Mouse (Mus musculus) E14TG2a.4 (cell line): Measurements from ENCODE around the gene Olfr649.

Source experiments
- H3K27me3 ChIP-seq: 2 replicates; pipeline ENCODE4 v1.6.1; 2014; ENCODE audit warnings: low read length, control low read depth; ENCODE audit not compliant: insufficient read depth
- H3K36me3 ChIP-seq: 2 replicates; pipeline ENCODE4 v1.6.1; 2014; ENCODE audit warnings: low read length, control low read depth; ENCODE audit not compliant: insufficient read depth
- H3K4me1 ChIP-seq: replicated peaks from 2 replicates; pipeline ENCODE4 v1.6.1; 2014; ENCODE audit warnings: low read depth, low read length, control low read depth
- H3K4me3 ChIP-seq: replicated peaks from 2 replicates; pipeline ENCODE4 v1.5.1; 2014; ENCODE audit warnings: mild to moderate bottlenecking, low read length
- H3K9me3 ChIP-seq: 2 replicates; pipeline ENCODE4 v1.6.1; 2014; ENCODE audit warnings: low read length, control low read depth
- CTCF ChIP-seq: conservative IDR thresholded peaks from 2 replicates; pipeline ENCODE4 v1.5.1; 2014; ENCODE audit warnings: low read length
- NANOG ChIP-seq: IDR thresholded peaks from 2 replicates; pipeline ENCODE4 v1.6.1; 2014; ENCODE audit warnings: borderline replicate concordance, low read length, mixed read lengths
- POU5F1 ChIP-seq: IDR thresholded peaks from 2 replicates; pipeline ENCODE4 v1.6.1; 2014; ENCODE audit warnings: low read length, borderline replicate concordance

Gene Olfr649

GRCm38 (mm10) chr7:104206197-104206596, 10.4 kb upstream of the Olfr649 start:
- Histone ChIP-seq H3K4me3 (no peak overlapping the region), H3K27me3 (0 out of 2 replicates have a peak, but pooled peaks cover 4% of the 10 kb centered on the region), H3K9me3 (no peaks in the 10 kb centered on the region), H3K36me3 (no peaks in the 10 kb centered on the region), H3K4me1 (0 out of 2 replicates have a peak, but pooled peaks cover 3% of the 10 kb centered on the region)
- TF ChIP-seq POU5F1 (no peak), CTCF (no peak), NANOG (no peak)

- Histone ChIP-seq H3K9me3 (no peaks in the 10 kb centered on the region), H3K27me3 (0 out of 2 replicates have a peak, but pooled peaks cover 12% of the 10 kb centered on the region), H3K4me3 (no peak overlapping the region), H3K36me3 (no peaks in the 10 kb centered on the region), H3K4me1 (0 out of 2 replicates have a peak, but pooled peaks cover 3% of the 10 kb centered on the region)
- no peak for TF ChIP-seq POU5F1
- TF ChIP-seq CTCF: peak; percentile 97
Measured at GRCm38 (mm10) chr7:104199822-104200221, 4.0 kb upstream of the Olfr649 start.

GRCm38 (mm10) chr7:104191275-104191674, 4.5 kb downstream of the Olfr649 start:
- no peaks in the 10 kb centered on the region for H3K36me3 ChIP-seq
- H3K4me3 ChIP-seq: no peak overlapping the region
- no peaks in the 10 kb centered on the region for H3K9me3 ChIP-seq
- 0 out of 2 replicates have a peak, but pooled peaks cover 5% of the 10 kb centered on the region for H3K27me3 ChIP-seq
- no peak for TF ChIP-seq NANOG
- TF ChIP-seq CTCF: no peak
- TF ChIP-seq POU5F1: no peak
- H3K4me1 ChIP-seq: no peaks in the 10 kb centered on the region

GRCm38 (mm10) chr7:104183292-104183691, 12.5 kb downstream of the Olfr649 start, which contains the start of gene Olfr648:
Gene Olfr648, minus strand, starts transcription at chr7:104183392.
- Histone ChIP-seq H3K4me1 (no peaks in the 10 kb centered on the region), H3K36me3 (no peaks in the 10 kb centered on the region), H3K27me3 (no peaks in the 10 kb centered on the region), H3K4me3 (no peak within 1 kb of the TSS), H3K9me3 (peaks cover 15% of the 10 kb centered on the region; the same call in 1 of the 2 replicates)
- TF ChIP-seq POU5F1: no peak
- no peak for TF ChIP-seq CTCF
- no peak for TF ChIP-seq NANOG

- no peak for TF ChIP-seq CTCF
- Histone ChIP-seq H3K36me3 (no peaks in the 10 kb centered on the region), H3K9me3 (peaks cover 15% of the 10 kb centered on the region; the same call in 1 of the 2 replicates), H3K27me3 (no peaks in the 10 kb centered on the region), H3K4me3 (no peak overlapping the region), H3K4me1 (no peaks in the 10 kb centered on the region)
Measured at GRCm38 (mm10) chr7:104179074-104179473, 16.7 kb downstream of the Olfr649 start.

GRCm38 (mm10) chr7:104178422-104179054, 17.2 kb downstream of the Olfr649 start:
- Histone ChIP-seq H3K27me3 (no peaks in the 10 kb centered on the region), H3K4me1 (no peaks in the 10 kb centered on the region), H3K4me3 (no peak overlapping the region), H3K36me3 (no peaks in the 10 kb centered on the region), H3K9me3 (peaks cover 15% of the 10 kb centered on the region; the same call in 1 of the 2 replicates)
- TF ChIP-seq POU5F1 (no peak), CTCF (no peak), NANOG (no peak)

GRCm38 (mm10) chr7:104175085-104175484, 20.7 kb downstream of the Olfr649 start:
- H3K4me1 ChIP-seq: no peaks in the 10 kb centered on the region
- no peak overlapping the region for H3K4me3 ChIP-seq
- no peak for TF ChIP-seq POU5F1
- TF ChIP-seq CTCF: no peak
- no peak for TF ChIP-seq NANOG
- H3K9me3 ChIP-seq: no peaks in the 10 kb centered on the region
- H3K36me3 ChIP-seq: no peaks in the 10 kb centered on the region
- no peaks in the 10 kb centered on the region for H3K27me3 ChIP-seq

GRCm38 (mm10) chr7:104169634-104170204, 26.1 kb downstream of the Olfr649 start:
- TF ChIP-seq NANOG (no peak), POU5F1 (no peak), CTCF (no peak)
- Histone ChIP-seq H3K4me1 (no peaks in the 10 kb centered on the region), H3K36me3 (no peaks in the 10 kb centered on the region), H3K9me3 (no peaks in the 10 kb centered on the region), H3K27me3 (no peaks in the 10 kb centered on the region), H3K4me3 (no peak overlapping the region)
